Mouse (Mus musculus): ENCODE measurements around the gene Pnkp. TPM values are rescaled to one million over a fixed set of nuclear protein-coding genes. Genes with fewer than 3 reads are reported as not detected.

The Pnkp gene
- total RNA-seq (2022) = 10 to 100 TPM; 17.8 to 20.6 (median 19.6) TPM

- DNase-seq (ENCODE audit: low spot score) = peak; percentile 85
Observed at GRCm38 (mm10) chr7:44857042-44857552, at the start of gene Pnkp. Pnkp (plus strand) TSS chr7:44857139.

- no peak for DNase-seq (ENCODE audit: low spot score)
Observed at GRCm38 (mm10) chr7:44808927-44809326, 48.0 kb upstream of the Pnkp start.

GRCm38 (mm10) chr7:44809466-44809865, 47.5 kb upstream of the Pnkp start:
- DNase-seq (ENCODE audit: low spot score) = no peak

GRCm38 (mm10) chr7:44810365-44810764, 46.6 kb upstream of the Pnkp start:
- no peak for DNase-seq (ENCODE audit: low spot score)

- no peak for DNase-seq (ENCODE audit: low spot score)
Observed at GRCm38 (mm10) chr7:44810819-44811557, 46.0 kb upstream of the Pnkp start.

GRCm38 (mm10) chr7:44812651-44813325, 44.2 kb upstream of the Pnkp start:
- no peak for DNase-seq (ENCODE audit: low spot score)

- DNase-seq (ENCODE audit: low spot score) = no peak
Observed at GRCm38 (mm10) chr7:44813985-44814384, 43.0 kb upstream of the Pnkp start.

GRCm38 (mm10) chr7:44814423-44814822, 42.5 kb upstream of the Pnkp start:
- no peak for DNase-seq (ENCODE audit: low spot score)

- no peak for DNase-seq (ENCODE audit: low spot score)
Observed at GRCm38 (mm10) chr7:44814952-44815553, 41.9 kb upstream of the Pnkp start.

- DNase-seq (ENCODE audit: low spot score) = peak; percentile 98
Observed at GRCm38 (mm10) chr7:44815721-44816469, 41.0 kb upstream of the Pnkp start, which contains the start of the genes Nup62 and Il4i1. Nup62 (plus strand) TSS chr7:44816088. Il4i1 (plus strand) TSS chr7:44816387.

GRCm38 (mm10) chr7:44816470-44817021, 40.4 kb upstream of the Pnkp start, which contains the start of gene Atf5:
Atf5 (minus strand) TSS chr7:44816658.
- DNase-seq (ENCODE audit: low spot score) = peak; percentile 46

- no peak for DNase-seq (ENCODE audit: low spot score)
Observed at GRCm38 (mm10) chr7:44817441-44817840, 39.5 kb upstream of the Pnkp start.

GRCm38 (mm10) chr7:44818164-44818563, 38.8 kb upstream of the Pnkp start:
- DNase-seq (ENCODE audit: low spot score) = no peak

GRCm38 (mm10) chr7:44818751-44819235, 38.1 kb upstream of the Pnkp start:
- peak; percentile 62 for DNase-seq (ENCODE audit: low spot score)

- no peak for DNase-seq (ENCODE audit: low spot score)
Observed at GRCm38 (mm10) chr7:44819391-44819790, 37.5 kb upstream of the Pnkp start.

- DNase-seq (ENCODE audit: low spot score) = no peak
Observed at GRCm38 (mm10) chr7:44819863-44820262, 37.1 kb upstream of the Pnkp start.

GRCm38 (mm10) chr7:44820525-44820924, 36.4 kb upstream of the Pnkp start:
- no peak for DNase-seq (ENCODE audit: low spot score)

GRCm38 (mm10) chr7:44821666-44822448, 35.1 kb upstream of the Pnkp start:
- no peak for DNase-seq (ENCODE audit: low spot score)

GRCm38 (mm10) chr7:44823409-44823808, 33.5 kb upstream of the Pnkp start:
- DNase-seq (ENCODE audit: low spot score) = no peak

- peak; percentile 82 for DNase-seq (ENCODE audit: low spot score)
Observed at GRCm38 (mm10) chr7:44824872-44825271, 32.1 kb upstream of the Pnkp start.
